9 mouse cellular contexts compared by ENCODE assay signal in genomic region chr2:70661715-70662495, GRCm38 (mm10). TPM values are rescaled to one million over a fixed set of nuclear protein-coding genes. Genes with fewer than 3 reads are reported as not detected.
A peak's percentile ranks its signal among the peaks of the same experiment; 100 is the strongest.
DNase-seq lines count a peak whose midpoint lies in the region; ATAC-seq and TF ChIP-seq lines count a peak whose summit lies in the region.
"Had no signal": no experiment of that assay in that cellular context is flagged by ENCODE, and none has a peak within 500 bp of the region (broad histone marks: within the 10 kb centered on the region; RNA-seq: fewer than 3 reads in every experiment).

Gene Gm26558, minus strand, starts transcription at chr2:70662108.

- H3K4me2 ChIP-seq in embryonic facial prominence, embryonic 15.5 days (replicated peaks) = peak within 1 kb of the TSS; percentile 71

- H3K27me3 ChIP-seq in embryonic facial prominence, embryonic 15.5 days = no peaks in the 10 kb centered on the region

- H3K4me3 ChIP-seq in bone marrow, adult 2 months (replicated peaks; ENCODE audit: control insufficient read depth, low read depth, low read length) = peak within 1 kb of the TSS; percentile 90
- peak within 1 kb of the TSS; percentile 98 for H3K4me3 ChIP-seq in embryonic facial prominence, embryonic 15.5 days (replicated peaks)

- no peaks in the 10 kb centered on the region; the same call in 1 of the 2 replicates for H3K4me1 ChIP-seq in bone marrow, adult 2 months (ENCODE audit: control insufficient read depth, insufficient read depth, low read length)
- peaks cover 14% of the 10 kb centered on the region for H3K4me1 ChIP-seq in embryonic facial prominence, embryonic 15.5 days

- peak within 1 kb of the TSS; percentile 95 for H3K9ac ChIP-seq in embryonic facial prominence, embryonic 15.5 days

- peak within 1 kb of the TSS; percentile 95 for H3K27ac ChIP-seq in bone marrow, adult 2 months (ENCODE audit: control insufficient read depth, insufficient read depth, low read depth, low read length, poor library complexity)
- H3K27ac ChIP-seq in embryonic facial prominence, embryonic 15.5 days (replicated peaks) = peak within 1 kb of the TSS; percentile 93

- WGBS in bone marrow, adult 2 months = under 1% methylated on average over 54 of the region's 54 CpGs
- WGBS in embryonic facial prominence, embryonic 15.5 days = under 1% methylated on average over 54 of the region's 54 CpGs

- no peak for TF ChIP-seq CTCF in bone marrow, adult 2 months (IDR thresholded peaks at IDR 0.05; ENCODE audit: control insufficient read depth, insufficient read depth, low read length)

- TF ChIP-seq POLR2A in bone marrow, adult 2 months (IDR thresholded peaks at IDR 0.05; ENCODE audit: borderline replicate concordance, control insufficient read depth, low read depth, low read length) = no peak

- peak; percentile 23 for DNase-seq in ovary, postnatal 10 days (ENCODE audit: low spot score)
- no peak for DNase-seq in ovary, postnatal 36 days (ENCODE audit: low spot score)
- DNase-seq in induced T-regulatory cell, adult 2 months (ENCODE audit: low read depth) = peak; percentile 57
- DNase-seq in lung, postnatal 25 days (ENCODE audit: low spot score) = peak; percentile 10
- no peak for DNase-seq in right cerebral cortex, postnatal 25 days
- no peak for DNase-seq in adrenal gland, postnatal 14 days

- H3K9me3 ChIP-seq in embryonic facial prominence, embryonic 15.5 days (replicated peaks) = no peaks in the 10 kb centered on the region

- H3K36me3 ChIP-seq in embryonic facial prominence, embryonic 15.5 days = 0 out of 2 replicates have a peak, but pooled peaks cover 3% of the 10 kb centered on the region

- ATAC-seq in embryonic facial prominence, embryonic 15.5 days (ENCODE audit: insufficient number of reproducible peaks, low FRiP score, low TSS enrichment, low read depth) = peak; percentile 78

RNA-seq across cellular contexts. Expression of gene Gm26558, which starts in this region (rescaled TPM):
- polyA plus RNA-seq in bone marrow, adult 2 months (2011; ENCODE audit: insufficient read depth, insufficient read length, low replicate concordance, missing spikeins) = not detected in 2 replicates
- polyA plus RNA-seq in embryonic facial prominence, embryonic 15.5 days (2015; fragmentation: Nextera tagmentation; extraction: Ambion mirVana) = 4.9 and 5.6 TPM in 2 replicates
- not detected in 2 replicates for total RNA-seq in adrenal gland, postnatal 14 days (2021)
- total RNA-seq: hematopoietic stem cell, adult 5-6 weeks had no signal

Comparison
In these comparisons a context has a peak if more than half of its experiments do, and no peak if none do; other contexts are left out.
1. DNase-seq: peak in ovary, postnatal 10 days (single experiment), induced T-regulatory cell, adult 2 months (single experiment) and lung, postnatal 25 days (single experiment); none in ovary, postnatal 36 days (single experiment), right cerebral cortex, postnatal 25 days (single experiment) and adrenal gland, postnatal 14 days (single experiment).